Mouse (Mus musculus) embryonic facial prominence, embryonic 14.5 days (tissue): ENCODE measurements at regions not wholly inside any gene's neighbourhood (a gene's known extent, or its start where the extent isn't known, plus 50 kb on each side); places are given as distances from the start of the nearest gene placed in this dataset.
A peak's percentile ranks its signal among the peaks of the same experiment; 100 is the strongest.

Experiments
- ATAC-seq: fragments of 200-750 bp; cut with Nextera tagmentation; 2 replicates; pipeline ENCODE4 v1.8.0; 2017; ENCODE audit warnings: low read depth, moderate number of reproducible peaks, moderate TSS enrichment
- DNase-seq: peaks from one replicate; pipeline ENCODE4 v3.0.0-alpha.2; 2015; ENCODE audit warnings: low spot score
- H3K27ac ChIP-seq: fragments of 300-500 bp; sonication (generic); replicated peaks from 2 replicates; pipeline ENCODE4 v1.5.1; 2014; ENCODE audit warnings: low read depth, mild to moderate bottlenecking, low read length, moderate library complexity
- H3K27me3 ChIP-seq: fragments of 300-500 bp; sonication (generic); replicated peaks from 2 replicates; pipeline ENCODE4 v1.6.1; 2014; ENCODE audit warnings: low read length; ENCODE audit not compliant: control insufficient read depth, insufficient read depth
- H3K36me3 ChIP-seq: fragments of 300-500 bp; sonication (generic); 2 replicates; pipeline ENCODE4 v1.6.1; 2014; ENCODE audit warnings: low read length, mixed read lengths; ENCODE audit not compliant: control insufficient read depth, insufficient read depth
- H3K4me1 ChIP-seq: fragments of 300-500 bp; sonication (generic); 2 replicates; pipeline ENCODE4 v1.6.1; 2014; ENCODE audit warnings: antibody characterized with exemption, low read length; ENCODE audit not compliant: control insufficient read depth, insufficient read depth
- H3K4me2 ChIP-seq: fragments of 300-500 bp; sonication (generic); 2 replicates; pipeline ENCODE4 v1.6.1; 2014; ENCODE audit warnings: low read depth, mild to moderate bottlenecking, low read length, moderate library complexity, mixed read lengths
- H3K4me3 ChIP-seq: fragments of 300-500 bp; sonication (generic); 2 replicates; pipeline ENCODE4 v1.5.1; 2014; ENCODE audit warnings: low read depth, mild to moderate bottlenecking, low read length
- H3K9ac ChIP-seq: fragments of 300-500 bp; sonication (generic); 2 replicates; pipeline ENCODE4 v1.6.1; 2014; ENCODE audit warnings: low read depth, mild to moderate bottlenecking, low read length, moderate library complexity, mixed read lengths
- H3K9me3 ChIP-seq: fragments of 300-500 bp; sonication (generic); 2 replicates; pipeline ENCODE4 v1.6.1; 2016; ENCODE audit warnings: low read length; ENCODE audit not compliant: control insufficient read depth
- WGBS: fragments of 180-500 bp; shearing (Covaris S2); extraction: QIAGEN DNeasy Blood & Tissue Kit; methylation state at CpG from one replicate; pipeline ENCODE4 v1.1.7; 2014; 5-methylcytosine and 5-hydroxymethylcytosine counted together

DNA sequence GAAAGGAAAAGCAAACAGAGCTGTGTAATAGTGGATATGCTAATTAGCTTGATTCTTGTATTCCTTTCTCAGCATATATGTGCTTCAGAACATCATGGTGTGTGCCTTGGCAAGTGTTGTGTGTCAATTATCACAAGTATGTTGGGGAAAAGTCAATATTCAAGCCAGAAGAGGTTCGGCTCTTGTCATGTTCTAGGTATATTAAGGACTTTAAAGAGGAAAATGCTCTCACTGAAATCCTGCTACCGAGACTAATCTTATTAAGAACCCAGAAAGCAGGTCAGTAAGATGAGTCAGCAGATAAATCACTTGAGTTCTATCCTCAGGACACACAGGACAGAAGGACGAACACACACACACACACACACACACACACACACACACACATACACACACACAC, 148.6 kb downstream of the Snx19 start:
- Histone ChIP-seq H3K27me3 (no peaks in the 10 kb centered on the region), H3K9ac (no peak overlapping the region), H3K4me1 (peaks cover 11% of the 10 kb centered on the region; the same call in 1 of the 2 replicates), H3K4me2 (no peak overlapping the region), H3K4me3 (no peak overlapping the region), H3K9me3 (no peaks in the 10 kb centered on the region), H3K36me3 (no peaks in the 10 kb centered on the region), H3K27ac (no peak overlapping the region)
- 57% methylated on average over 3 of the region's 3 CpGs for WGBS
- DNase-seq (no peak), ATAC-seq (no peak)

- no peaks in the 10 kb centered on the region for H3K27me3 ChIP-seq
- no peak overlapping the region for H3K4me2 ChIP-seq
- H3K9ac ChIP-seq, result no peak overlapping the region
- ATAC-seq (peak; percentile 86), DNase-seq (peak; percentile 62)
- WGBS, result 43% methylated on average over 1 of the region's 1 CpGs
- no peak overlapping the region for H3K4me3 ChIP-seq
- no peaks in the 10 kb centered on the region for H3K9me3 ChIP-seq
- H3K36me3 ChIP-seq, result no peaks in the 10 kb centered on the region
- no peak overlapping the region for H3K27ac ChIP-seq
- peaks cover 11% of the 10 kb centered on the region; the same call in 1 of the 2 replicates for H3K4me1 ChIP-seq
Measured at GRCm38 (mm10) chr9:30573294-30573693, 146.4 kb downstream of the Snx19 start.

DNA sequence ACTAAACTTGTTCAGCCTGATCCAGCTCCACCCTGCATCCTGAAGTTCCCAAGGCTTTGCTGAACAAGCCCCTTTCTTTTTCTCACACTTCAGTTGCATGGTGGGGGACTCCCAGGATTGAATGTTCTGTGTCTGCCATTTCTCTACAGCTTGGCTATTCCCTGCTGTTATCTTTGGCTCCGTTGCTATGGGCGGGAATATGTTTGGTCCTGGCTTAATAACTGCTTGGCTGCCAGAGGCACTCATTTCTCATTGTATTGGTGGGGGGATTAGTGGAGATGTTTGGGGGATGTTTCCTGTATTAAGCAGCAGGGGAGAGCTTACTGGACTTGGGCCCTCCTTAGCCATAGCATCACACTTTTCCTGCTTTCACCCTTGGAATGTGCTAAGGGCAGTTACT, 144.1 kb downstream of the Snx19 start:
- DNase-seq, result peak; percentile 82
- Histone ChIP-seq H3K9me3 (no peaks in the 10 kb centered on the region), H3K4me3 (no peak overlapping the region), H3K4me2 (no peak overlapping the region), H3K27ac (0 out of 2 replicates have a peak overlapping the region, but pooled peaks have one; percentile 18), H3K9ac (no peak overlapping the region), H3K27me3 (no peaks in the 10 kb centered on the region), H3K4me1 (peaks cover 11% of the 10 kb centered on the region; the same call in 1 of the 2 replicates), H3K36me3 (no peaks in the 10 kb centered on the region)
- ATAC-seq, result peak; percentile 50; the same call in 1 of the 2 replicates
- 17% methylated on average over 2 of the region's 2 CpGs for WGBS

DNA sequence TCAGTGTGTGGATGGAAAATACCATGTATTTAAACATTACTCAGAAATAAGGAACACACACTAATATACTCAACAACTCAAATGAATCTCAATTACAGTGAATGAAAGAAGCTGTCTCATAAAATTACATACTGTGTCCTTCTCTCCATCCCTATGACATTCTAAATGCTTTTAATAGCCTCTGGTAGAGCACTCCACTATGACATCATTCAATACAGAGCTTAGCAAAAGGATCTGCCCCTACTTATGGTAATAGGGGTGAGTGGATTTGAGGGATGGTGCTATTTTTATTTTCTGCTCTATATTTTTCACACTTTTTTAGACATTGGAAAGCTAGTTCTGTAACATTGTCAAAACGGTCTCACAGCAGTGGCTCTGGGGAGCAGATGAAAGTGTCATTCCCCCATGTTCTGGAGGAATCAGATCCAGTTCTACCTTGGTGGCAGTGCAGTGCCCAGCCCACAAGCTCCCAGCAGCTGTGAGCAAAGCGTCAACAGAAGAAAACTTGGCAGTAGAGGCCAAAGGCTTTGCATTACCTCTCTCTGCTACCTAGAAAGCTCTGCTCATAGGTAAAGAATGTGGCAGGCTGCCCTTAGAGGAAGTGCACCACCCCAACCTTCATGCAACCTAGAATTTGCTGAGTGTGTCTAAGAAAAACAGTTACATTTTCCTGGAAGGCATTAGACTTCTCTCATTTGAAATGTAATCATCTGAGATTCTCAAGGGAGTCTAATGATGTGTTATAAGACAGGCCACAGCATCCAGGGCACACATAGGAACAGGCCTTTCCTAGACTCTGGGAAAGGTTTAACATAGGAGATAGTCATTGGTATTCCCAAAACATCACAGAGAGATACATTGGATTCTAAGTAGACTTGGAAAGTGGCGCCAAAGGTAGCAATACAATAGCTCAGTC, 138.1 kb downstream of the Snx19 start:
- Histone ChIP-seq H3K4me1 (no peaks in the 10 kb centered on the region), H3K9me3 (no peaks in the 10 kb centered on the region), H3K9ac (no peak overlapping the region), H3K4me2 (no peak overlapping the region), H3K4me3 (no peak overlapping the region), H3K27me3 (no peaks in the 10 kb centered on the region), H3K27ac (no peak overlapping the region), H3K36me3 (no peaks in the 10 kb centered on the region)
- no peak for ATAC-seq
- DNase-seq, result peak; percentile 45
- WGBS, result 70% methylated on average over 3 of the region's 3 CpGs

- no peak overlapping the region for H3K27ac ChIP-seq
- no peaks in the 10 kb centered on the region for H3K9me3 ChIP-seq
- H3K4me3 ChIP-seq, result no peak overlapping the region
- DNase-seq (no peak), ATAC-seq (no peak)
- H3K36me3 ChIP-seq, result no peaks in the 10 kb centered on the region
- no peaks in the 10 kb centered on the region for H3K4me1 ChIP-seq
- no peak overlapping the region for H3K4me2 ChIP-seq
- H3K27me3 ChIP-seq, result no peaks in the 10 kb centered on the region
- H3K9ac ChIP-seq, result no peak overlapping the region
- 80% methylated on average over 5 of the region's 5 CpGs for WGBS
Measured at GRCm38 (mm10) chr9:30563399-30563798, 136.5 kb downstream of the Snx19 start.

DNA sequence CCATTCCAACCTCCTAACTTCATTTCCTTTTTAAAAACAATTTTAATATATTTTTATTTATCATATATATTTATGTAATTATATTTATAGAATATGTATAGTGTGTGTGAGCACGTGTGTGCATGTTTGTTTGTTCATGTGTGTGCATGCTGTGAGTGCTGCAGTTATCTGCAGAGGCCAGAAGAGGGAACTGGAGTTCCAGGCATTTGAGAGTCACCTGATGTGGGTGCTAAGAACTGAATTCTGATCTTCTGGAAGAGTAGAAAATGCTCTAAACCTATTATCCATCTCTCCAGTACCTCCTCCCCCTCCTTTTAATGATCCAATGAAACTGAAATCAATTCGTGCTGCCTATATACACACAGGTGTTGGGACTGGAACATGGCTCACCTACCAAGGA, 128.0 kb downstream of the Snx19 start:
- no peak overlapping the region for H3K27ac ChIP-seq
- ATAC-seq (no peak), DNase-seq (no peak)
- no peaks in the 10 kb centered on the region for H3K27me3 ChIP-seq
- no peak overlapping the region for H3K4me3 ChIP-seq
- 83% methylated on average over 2 of the region's 2 CpGs for WGBS
- H3K4me2 ChIP-seq, result no peak overlapping the region
- H3K9me3 ChIP-seq, result no peaks in the 10 kb centered on the region; the same call in 1 of the 2 replicates
- no peaks in the 10 kb centered on the region for H3K36me3 ChIP-seq
- H3K9ac ChIP-seq, result no peak overlapping the region
- no peaks in the 10 kb centered on the region for H3K4me1 ChIP-seq

GRCm38 (mm10) chr9:30552721-30553120, 125.8 kb downstream of the Snx19 start:
- DNase-seq (no peak), ATAC-seq (no peak)
- WGBS, result 79% methylated on average over 8 of the region's 8 CpGs
- Histone ChIP-seq H3K4me1 (no peaks in the 10 kb centered on the region), H3K4me2 (no peak overlapping the region), H3K9ac (no peak overlapping the region), H3K27me3 (no peaks in the 10 kb centered on the region), H3K27ac (no peak overlapping the region), H3K4me3 (no peak overlapping the region), H3K9me3 (no peaks in the 10 kb centered on the region; the same call in 1 of the 2 replicates), H3K36me3 (no peaks in the 10 kb centered on the region)

- peak; percentile 72 for DNase-seq
- no peak overlapping the region for H3K27ac ChIP-seq
Measured at GRCm38 (mm10) chr9:30549892-30550515, 123.1 kb downstream of the Snx19 start.

More at GRCm38 (mm10) chr9:30549892-30550515, 123.1 kb downstream of the Snx19 start:
- Histone ChIP-seq H3K4me1 (no peaks in the 10 kb centered on the region), H3K36me3 (no peaks in the 10 kb centered on the region), H3K9me3 (no peaks in the 10 kb centered on the region; the same call in 1 of the 2 replicates), H3K27me3 (no peaks in the 10 kb centered on the region), H3K4me2 (no peak overlapping the region), H3K9ac (no peak overlapping the region), H3K4me3 (no peak overlapping the region)
- peak; percentile 80; the same call in 1 of the 2 replicates for ATAC-seq
- WGBS, result 65% methylated on average over 5 of the region's 5 CpGs
